Mouse (Mus musculus) layer of hippocampus, adult 8-10 months (tissue): ENCODE data around the gene Cmpk1. TPM values are rescaled to one million over a fixed set of nuclear protein-coding genes. Genes with fewer than 3 reads are reported as not detected.

ENCODE experiments used
- DNase-seq, 2 experiments: peaks; one replicate each; pipeline ENCODE4 v3.0.0; 2022; ENCODE audit warnings: low spot score in 2 of 2
- total RNA-seq, 4 experiments: library from RNA; stranded (reverse); gene quantifications; 2 replicates each; pipeline ENCODE4 v1.2.4; 2022

The Cmpk1 gene
- total RNA-seq, 4 experiments from 2014 or later: 56.4 to 59.9 (median 57.4) TPM

GRCm38 (mm10) chr4:114946416-114946815, 40.6 kb downstream of the Cmpk1 start:
- DNase-seq: no peak

GRCm38 (mm10) chr4:114945021-114945420, 42.0 kb downstream of the Cmpk1 start:
- no peak for DNase-seq

GRCm38 (mm10) chr4:114942583-114942982, 44.5 kb downstream of the Cmpk1 start:
- DNase-seq: no peak

- no peak for DNase-seq
These were observed 44.9 kb downstream of the Cmpk1 start for GRCm38 (mm10) chr4:114942112-114942511.

- DNase-seq: no peak
These were observed 45.7 kb downstream of the Cmpk1 start for GRCm38 (mm10) chr4:114941311-114941710.

- no peak for DNase-seq
These were observed 48.8 kb downstream of the Cmpk1 start for GRCm38 (mm10) chr4:114938248-114938647.

- peak in 1 of 2 experiments; percentile 9 for DNase-seq
These were observed 49.5 kb downstream of the Cmpk1 start for GRCm38 (mm10) chr4:114937459-114938047.

GRCm38 (mm10) chr4:114934188-114934587, 52.9 kb downstream of the Cmpk1 start:
- DNase-seq: no peak

- DNase-seq: no peak
These were observed 54.3 kb downstream of the Cmpk1 start for GRCm38 (mm10) chr4:114932747-114933146.

- no peak for DNase-seq
These were observed 57.9 kb downstream of the Cmpk1 start for GRCm38 (mm10) chr4:114929155-114929554.

- no peak for DNase-seq
These were observed 61.1 kb downstream of the Cmpk1 start, which contains the start of gene Foxe3 for GRCm38 (mm10) chr4:114925917-114926312. Foxe3 (minus strand) TSS chr4:114926013.

- DNase-seq: no peak
These were observed 61.8 kb downstream of the Cmpk1 start for GRCm38 (mm10) chr4:114924971-114925916.

GRCm38 (mm10) chr4:114917091-114917490, 70.0 kb downstream of the Cmpk1 start:
- DNase-seq: no peak

GRCm38 (mm10) chr4:114916056-114916455, 71.0 kb downstream of the Cmpk1 start:
- DNase-seq: no peak

- peak; percentile 35 to 51 for DNase-seq
These were observed 73.5 kb downstream of the Cmpk1 start for GRCm38 (mm10) chr4:114913594-114913962.

- DNase-seq: no peak
These were observed 74.1 kb downstream of the Cmpk1 start for GRCm38 (mm10) chr4:114912705-114913593.

GRCm38 (mm10) chr4:114909602-114910484, 77.2 kb downstream of the Cmpk1 start:
- no peak for DNase-seq
